Mouse (Mus musculus): ENCODE data around the gene Pde5a.

- TF ChIP-seq CTCF (IDR thresholded peaks at IDR 0.05) (no peak), POLR2A (IDR thresholded peaks at IDR 0.05; ENCODE audit: insufficient read depth, low read depth, low read length) (no peak)
These were observed 82.2 kb downstream of the Pde5a start for GRCm38 (mm10) chr3:122810986-122811385.

Data from heart, adult 2 months (tissue).